Mouse (Mus musculus): ENCODE data around the gene Olfr47.

GRCm38 (mm10) chr6:43265363-43266041 is 34.2 kb downstream of the Olfr47 start, which contains the start of gene Arhgef5:
- no peak for TF ChIP-seq POLR2A (IDR thresholded peaks at IDR 0.05; ENCODE audit: control insufficient read depth, extremely low read depth, insufficient read depth, low read length, poor library complexity)
- no peak for TF ChIP-seq CTCF (IDR thresholded peaks at IDR 0.05; ENCODE audit: borderline replicate concordance, control insufficient read depth, extremely low read depth, insufficient read depth, low read length, poor library complexity)

Data from thymus, adult 2 months (tissue).